Mouse (Mus musculus): Measurements from ENCODE around the gene Hectd1.

Gene Hectd1

GRCm38 (mm10) chr12:51843576-51844520, 14.5 kb upstream of the Hectd1 start:
- DNase-seq: no peak

GRCm38 (mm10) chr12:51842081-51842864, 12.9 kb upstream of the Hectd1 start:
- DNase-seq: no peak

- no peak for DNase-seq
Observed at GRCm38 (mm10) chr12:51839856-51840255, 10.5 kb upstream of the Hectd1 start.

- no peak for DNase-seq
Observed at GRCm38 (mm10) chr12:51835219-51835618, 5.9 kb upstream of the Hectd1 start.

- no peak for DNase-seq
Observed at GRCm38 (mm10) chr12:51831931-51832330, 2.6 kb upstream of the Hectd1 start.

- no peak for DNase-seq
Observed at GRCm38 (mm10) chr12:51831296-51831695, 2.0 kb upstream of the Hectd1 start.

GRCm38 (mm10) chr12:51830671-51831070, 1.3 kb upstream of the Hectd1 start:
- DNase-seq: no peak

- DNase-seq: no peak
Observed at GRCm38 (mm10) chr12:51830077-51830402, 704 bp upstream of the Hectd1 start.

- DNase-seq: peak; percentile 46
Observed at GRCm38 (mm10) chr12:51828716-51829289, 533 bp downstream of the Hectd1 start.

GRCm38 (mm10) chr12:51827958-51828650, 1.2 kb downstream of the Hectd1 start:
- no peak for DNase-seq

GRCm38 (mm10) chr12:51825338-51825737, 4.0 kb downstream of the Hectd1 start:
- no peak for DNase-seq

- DNase-seq: no peak
Observed at GRCm38 (mm10) chr12:51823311-51823710, 6.0 kb downstream of the Hectd1 start.

- no peak for DNase-seq
Observed at GRCm38 (mm10) chr12:51822861-51823260, 6.5 kb downstream of the Hectd1 start.

GRCm38 (mm10) chr12:51822236-51822635, 7.1 kb downstream of the Hectd1 start:
- no peak for DNase-seq

- DNase-seq: no peak
Observed at GRCm38 (mm10) chr12:51821256-51821655, 8.1 kb downstream of the Hectd1 start.

GRCm38 (mm10) chr12:51819951-51820498, 9.3 kb downstream of the Hectd1 start:
- DNase-seq: no peak

- DNase-seq: no peak
Observed at GRCm38 (mm10) chr12:51817815-51818613, 11.3 kb downstream of the Hectd1 start.

GRCm38 (mm10) chr12:51811388-51812140, 17.8 kb downstream of the Hectd1 start:
- no peak for DNase-seq

- DNase-seq: no peak
Observed at GRCm38 (mm10) chr12:51810564-51810963, 18.8 kb downstream of the Hectd1 start.

- DNase-seq: no peak
Observed at GRCm38 (mm10) chr12:51784842-51785241, 44.5 kb downstream of the Hectd1 start.

GRCm38 (mm10) chr12:51768702-51769101, 60.6 kb downstream of the Hectd1 start:
- no peak for DNase-seq

Measured in kidney, adult 11 months (tissue).